Comparison of ENCODE assay signal across 9 mouse cellular contexts in the genomic region with DNA sequence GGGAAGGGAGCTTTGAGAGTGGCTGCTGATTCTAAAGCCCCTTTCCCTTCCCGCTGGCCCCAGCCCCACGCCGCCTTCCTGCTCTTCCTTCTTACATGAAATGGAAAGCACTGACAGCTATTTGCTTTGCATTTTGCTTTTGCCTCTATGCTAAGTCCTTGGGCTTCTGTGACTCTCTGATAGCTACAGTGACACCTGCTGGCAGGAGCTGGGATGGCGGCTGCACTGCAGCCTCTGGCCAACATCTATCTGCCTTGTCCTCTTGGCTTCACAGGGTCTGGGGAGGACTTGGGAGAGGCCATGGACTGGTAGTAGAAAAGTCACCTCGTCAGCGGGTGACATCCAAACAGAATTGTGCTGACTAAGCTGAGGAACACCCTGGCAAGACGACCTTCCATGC.
DNase-seq lines count a peak whose midpoint lies in the region; ATAC-seq and TF ChIP-seq lines count a peak whose summit lies in the region.
"Had no signal": no experiment of that assay in that cellular context is flagged by ENCODE, and none has a peak within 500 bp of the region (broad histone marks: within the 10 kb centered on the region; RNA-seq: fewer than 3 reads in every experiment).

No protein-coding gene starts in this region.

- no peaks in the 10 kb centered on the region for H3K27me3 ChIP-seq in limb, embryonic 14.5 days (ENCODE audit: control insufficient read depth, insufficient read depth, low read length)
- H3K27me3 ChIP-seq: embryonic facial prominence, embryonic 13.5 days had no signal

- no peaks in the 10 kb centered on the region for H3K4me1 ChIP-seq in limb, embryonic 14.5 days (ENCODE audit: control insufficient read depth, insufficient read depth, low read length)
- H3K4me1 ChIP-seq: embryonic facial prominence, embryonic 13.5 days had no signal

- no peak overlapping the region for H3K27ac ChIP-seq in limb, embryonic 14.5 days (replicated peaks; ENCODE audit: low read depth, low read length)
- H3K27ac ChIP-seq: embryonic facial prominence, embryonic 13.5 days had no signal

- H3K4me2 ChIP-seq in limb, embryonic 14.5 days (replicated peaks; ENCODE audit: low read depth, low read length, severe bottlenecking) = no peak overlapping the region
- H3K4me2 ChIP-seq: embryonic facial prominence, embryonic 13.5 days had no signal

- ATAC-seq in limb, embryonic 14.5 days (ENCODE audit: low FRiP score, low read depth) = peak; percentile 63; the same call in 1 of the 2 replicates
- ATAC-seq in monocyte, adult 5-6 weeks (replicated peaks; ENCODE audit: insufficient number of reproducible peaks, low FRiP score, low TSS enrichment, poor library complexity, severe bottlenecking) = peak; percentile 72

- H3K36me3 ChIP-seq in limb, embryonic 14.5 days (ENCODE audit: control insufficient read depth, insufficient read depth, low read length) = peaks cover 55% of the 10 kb centered on the region

- no peaks in the 10 kb centered on the region for H3K9me3 ChIP-seq in limb, embryonic 14.5 days (ENCODE audit: control insufficient read depth, low read length)
- H3K9me3 ChIP-seq: embryonic facial prominence, embryonic 13.5 days had no signal

- DNase-seq in 3134 (ENCODE audit: extremely low read depth, insufficient read length, low spot score) (peak; percentile 73), ZHBTc4 (ENCODE audit: low read depth, low spot score) (peak; percentile 89)
- peak; percentile 85 to 89 for DNase-seq in cerebellum, postnatal 36 days
- peak; percentile 76 for DNase-seq in gastrocnemius, postnatal 14 days
- peak; percentile 56 to 86 for DNase-seq in kidney, adult 8-10 months
- DNase-seq in limb, embryonic 14.5 days (ENCODE audit: low spot score) = peak; percentile 74
- peak; percentile 53 for DNase-seq in spleen, postnatal 36 days (ENCODE audit: low spot score in 2 of 2)

- H3K9ac ChIP-seq in limb, embryonic 14.5 days (ENCODE audit: low read depth, low read length, severe bottlenecking) = no peak overlapping the region
- H3K9ac ChIP-seq: embryonic facial prominence, embryonic 13.5 days had no signal

- H3K4me3 ChIP-seq in limb, embryonic 14.5 days (replicated peaks; ENCODE audit: low read length) = no peak overlapping the region
- H3K4me3 ChIP-seq: embryonic facial prominence, embryonic 13.5 days had no signal

- no peak for TF ChIP-seq POLR2A in limb, embryonic 14.5 days (IDR thresholded peaks at IDR 0.05; ENCODE audit: borderline replicate concordance, extremely low read depth, insufficient read depth, insufficient read length)

- 25% methylated on average over 7 of the region's 7 CpGs for WGBS in limb, embryonic 14.5 days

- intact Hi-C loops in gastrocnemius, postnatal 14 days (cut with DNase I; ENCODE audit: low total_unique reads) = loop anchor here (5.0 to 10.0 kb wide), 3 partner anchors 93 to 285 kb away; a partner anchor contains a TSS
